Mouse (Mus musculus) lung, adult 2 months (tissue): ENCODE results near the gene Ntn1.

Source experiments
- CTCF ChIP-seq: fragments of 200-500 bp; IDR thresholded peaks from 2 replicates; pipeline ENCODE4 v1.5.1; 2011; ENCODE audit warnings: mild to moderate bottlenecking, low read length, control low read depth; ENCODE audit not compliant: insufficient read depth
- POLR2A ChIP-seq: fragments of 200-500 bp; IDR thresholded peaks from 2 replicates; pipeline ENCODE4 v1.6.1; 2011; ENCODE audit warnings: low read depth, mild to moderate bottlenecking, control low read depth, low read length, borderline replicate concordance; ENCODE audit errors: extremely low read depth

DNA sequence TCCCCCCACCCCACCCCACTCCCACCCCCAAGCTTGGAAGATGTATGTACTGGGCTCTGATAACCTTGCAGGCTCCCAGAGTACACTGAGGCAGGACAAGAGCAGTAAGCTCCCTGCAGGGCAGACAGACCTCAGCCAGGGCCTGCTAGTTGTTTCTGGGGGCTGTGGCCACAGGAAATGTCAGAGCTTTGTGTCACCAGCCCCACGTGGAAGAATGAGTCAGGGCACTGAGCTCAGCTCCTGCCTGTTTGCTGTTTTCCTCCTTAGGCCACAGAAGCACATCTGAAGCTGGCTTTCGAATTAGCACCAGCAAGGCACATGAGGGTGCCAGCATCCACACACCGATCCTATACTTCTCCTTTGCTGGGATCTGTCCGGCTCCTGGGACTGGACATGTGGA lies 86.8 kb downstream of the Ntn1 start:
- no peak for TF ChIP-seq POLR2A
- TF ChIP-seq CTCF = no peak
